Mouse (Mus musculus) ES-CJ7 (cell line): ENCODE measurements around the gene Scd3.
"Not testable (repeated sequence)": the region's sequence is repeated elsewhere in the genome, so short reads cannot be mapped to it uniquely, and the experiment has no call there.

Experiments used
- DNase-seq: peaks from one replicate; pipeline ENCODE4 v3.0.0; 2011; ENCODE audit warnings: low read depth, low spot score

The Scd3 gene

GRCm38 (mm10) chr19:44237471-44238006, 34.5 kb downstream of the Scd3 start:
- DNase-seq, result peak; percentile 78

GRCm38 (mm10) chr19:44238906-44239305, 35.8 kb downstream of the Scd3 start:
- DNase-seq, result no peak

GRCm38 (mm10) chr19:44245761-44246171, 42.7 kb downstream of the Scd3 start:
- peak; percentile 77 for DNase-seq

GRCm38 (mm10) chr19:44246341-44246911, 43.4 kb downstream of the Scd3 start:
- DNase-seq, result no peak

- DNase-seq, result no peak
Observed at GRCm38 (mm10) chr19:44247281-44248080, 44.4 kb downstream of the Scd3 start.

- DNase-seq, result peak; percentile 99
Observed at GRCm38 (mm10) chr19:44248081-44248853, 45.2 kb downstream of the Scd3 start.

GRCm38 (mm10) chr19:44248854-44249351, 45.8 kb downstream of the Scd3 start:
- no peak for DNase-seq

GRCm38 (mm10) chr19:44251138-44251537, 48.1 kb downstream of the Scd3 start:
- not testable (repeated sequence) for DNase-seq

- DNase-seq, result no peak
Observed at GRCm38 (mm10) chr19:44251936-44252558, 49.0 kb downstream of the Scd3 start.

GRCm38 (mm10) chr19:44254106-44254505, 51.0 kb downstream of the Scd3 start:
- DNase-seq, result not testable (repeated sequence)

- DNase-seq, result no peak
Observed at GRCm38 (mm10) chr19:44257377-44257966, 54.4 kb downstream of the Scd3 start.

- no peak for DNase-seq
Observed at GRCm38 (mm10) chr19:44259484-44259883, 56.4 kb downstream of the Scd3 start.

GRCm38 (mm10) chr19:44260487-44260886, 57.4 kb downstream of the Scd3 start:
- DNase-seq, result no peak

GRCm38 (mm10) chr19:44261774-44262173, 58.7 kb downstream of the Scd3 start:
- DNase-seq, result peak; percentile 92

GRCm38 (mm10) chr19:44263581-44263980, 60.5 kb downstream of the Scd3 start:
- no peak for DNase-seq

- DNase-seq, result no peak
Observed at GRCm38 (mm10) chr19:44264226-44264625, 61.2 kb downstream of the Scd3 start.

- peak; percentile 58 for DNase-seq
Observed at GRCm38 (mm10) chr19:44265300-44265699, 62.2 kb downstream of the Scd3 start.

- peak; percentile 99 for DNase-seq
Observed at GRCm38 (mm10) chr19:44265911-44266337, 62.9 kb downstream of the Scd3 start.

- DNase-seq, result peak; percentile 84
Observed at GRCm38 (mm10) chr19:44266458-44266823, 63.4 kb downstream of the Scd3 start.

- peak; percentile 98 for DNase-seq
Observed at GRCm38 (mm10) chr19:44266824-44267498, 63.9 kb downstream of the Scd3 start.
